Mouse (Mus musculus) G1E (cell line): ENCODE data around the gene Hoxd3.

ENCODE experiments used
- CTCF ChIP-seq: IDR thresholded peaks from 2 replicates; pipeline ENCODE4 v1.5.1; 2012; ENCODE audit warnings: low read depth, low read length, inconsistent platforms, mixed read lengths
- GATA1 ChIP-seq: IDR thresholded peaks from 2 replicates; pipeline ENCODE4 v1.6.1; 2012; ENCODE audit warnings: borderline replicate concordance, low read length, inconsistent platforms, mixed read lengths

GRCm38 (mm10) chr2:74738623-74739475, 27.1 kb downstream of the Hoxd3 start:
- TF ChIP-seq CTCF: no peak
- no peak for TF ChIP-seq GATA1
